Mouse (Mus musculus) lung, postnatal 14 days (tissue): ENCODE results near the gene Il16.

ENCODE experiments used
- DNase-seq: peaks from one replicate; pipeline ENCODE4 v3.0.0; 2021

Gene Il16

GRCm38 (mm10) chr7:83745413-83746106 is at the start of gene Il16:
Gene Il16, minus strand, starts transcription at chr7:83745726.
- DNase-seq, result no peak

GRCm38 (mm10) chr7:83794705-83795104 is 49.2 kb upstream of the Il16 start, which contains the start of gene Cfap161:
Gene Cfap161, minus strand, starts transcription at chr7:83794880.
- DNase-seq, result peak; percentile 62

GRCm38 (mm10) chr7:83794006-83794683 is 48.6 kb upstream of the Il16 start:
- no peak for DNase-seq

GRCm38 (mm10) chr7:83780881-83781280 is 35.4 kb upstream of the Il16 start:
- DNase-seq, result no peak

- peak; percentile 34 for DNase-seq
These were observed 34.5 kb upstream of the Il16 start for GRCm38 (mm10) chr7:83780026-83780425.

GRCm38 (mm10) chr7:83779028-83779427 is 33.5 kb upstream of the Il16 start:
- no peak for DNase-seq

- DNase-seq, result no peak
These were observed 33.0 kb upstream of the Il16 start for GRCm38 (mm10) chr7:83778516-83778915.

GRCm38 (mm10) chr7:83774721-83775120 is 29.2 kb upstream of the Il16 start:
- DNase-seq, result peak; percentile 14

GRCm38 (mm10) chr7:83763674-83764073 is 18.1 kb upstream of the Il16 start:
- no peak for DNase-seq

GRCm38 (mm10) chr7:83762336-83762735 is 16.8 kb upstream of the Il16 start:
- no peak for DNase-seq

- no peak for DNase-seq
These were observed 5.5 kb upstream of the Il16 start for GRCm38 (mm10) chr7:83751055-83751454.

GRCm38 (mm10) chr7:83748405-83748804 is 2.9 kb upstream of the Il16 start:
- DNase-seq, result no peak

GRCm38 (mm10) chr7:83746107-83746687 is 671 bp upstream of the Il16 start:
- no peak for DNase-seq

- DNase-seq, result no peak
These were observed 487 bp downstream of the Il16 start for GRCm38 (mm10) chr7:83745065-83745412.

GRCm38 (mm10) chr7:83744250-83744649 is 1.3 kb downstream of the Il16 start:
- no peak for DNase-seq

- no peak for DNase-seq
These were observed 2.8 kb downstream of the Il16 start for GRCm38 (mm10) chr7:83742690-83743089.

- DNase-seq, result no peak
These were observed 3.5 kb downstream of the Il16 start for GRCm38 (mm10) chr7:83742026-83742425.

GRCm38 (mm10) chr7:83739680-83740310 is 5.7 kb downstream of the Il16 start:
- DNase-seq, result no peak

- no peak for DNase-seq
These were observed 6.7 kb downstream of the Il16 start for GRCm38 (mm10) chr7:83738623-83739462.

- no peak for DNase-seq
These were observed 7.5 kb downstream of the Il16 start for GRCm38 (mm10) chr7:83737914-83738490.

- DNase-seq, result no peak
These were observed 9.0 kb downstream of the Il16 start for GRCm38 (mm10) chr7:83736341-83737115.
